Mouse (Mus musculus) monocyte, adult 2 months (primary cell): Measurements from ENCODE around the gene Olfr1107.

Experiments
- DNase-seq, 2 experiments: peaks; one replicate each; pipeline ENCODE4 v3.0.0; 2022; ENCODE audit warnings: low spot score in 2 of 2, low read depth in 1 of 2

Olfr1107 gene

DNA sequence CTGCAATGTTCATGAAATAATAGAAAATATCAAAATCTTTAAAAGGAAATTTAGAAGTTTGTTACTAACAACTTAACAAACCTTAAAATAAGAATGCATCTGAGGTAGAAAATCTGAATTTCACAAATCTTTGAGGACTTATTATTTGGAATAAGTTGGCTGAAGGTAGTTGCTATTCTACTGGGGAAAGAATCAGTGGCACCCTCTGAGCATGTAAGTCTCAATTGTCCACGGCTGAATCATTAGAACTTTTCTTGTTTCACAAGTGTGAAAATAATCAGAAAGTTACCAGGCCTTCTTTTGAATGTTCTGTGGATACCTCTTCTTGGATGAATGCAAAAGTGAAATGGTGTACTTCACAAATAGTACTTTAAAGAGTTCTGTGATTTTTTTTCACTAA, at the start of gene Olfr1107:
Olfr1107 (minus strand) TSS at position 101 of the 400 bp plus-strand sequence.
- DNase-seq, result no peak

DNA sequence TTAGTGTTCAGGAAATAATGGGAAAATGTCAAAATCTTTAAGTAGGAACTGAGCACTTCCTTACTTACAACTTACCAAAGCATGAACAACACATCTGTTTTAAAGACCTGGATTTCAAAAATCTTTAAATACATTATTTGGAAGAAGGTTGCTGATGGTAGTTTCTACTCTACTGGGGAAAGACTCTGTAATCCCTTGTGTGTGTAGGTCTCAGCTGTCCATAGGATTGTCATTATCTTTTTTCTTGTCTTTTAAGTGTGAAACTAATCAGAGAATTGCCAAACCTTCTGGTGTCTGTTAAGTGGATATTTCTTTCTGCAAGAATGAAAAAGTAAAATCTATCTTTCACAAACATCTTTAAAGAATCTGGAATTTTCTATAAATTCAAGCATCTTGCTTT, 38.9 kb upstream of the Olfr1107 start, which contains the start of gene Olfr259:
Olfr259 (minus strand) TSS at position 101 of the 400 bp plus-strand sequence.
- no peak for DNase-seq

DNA sequence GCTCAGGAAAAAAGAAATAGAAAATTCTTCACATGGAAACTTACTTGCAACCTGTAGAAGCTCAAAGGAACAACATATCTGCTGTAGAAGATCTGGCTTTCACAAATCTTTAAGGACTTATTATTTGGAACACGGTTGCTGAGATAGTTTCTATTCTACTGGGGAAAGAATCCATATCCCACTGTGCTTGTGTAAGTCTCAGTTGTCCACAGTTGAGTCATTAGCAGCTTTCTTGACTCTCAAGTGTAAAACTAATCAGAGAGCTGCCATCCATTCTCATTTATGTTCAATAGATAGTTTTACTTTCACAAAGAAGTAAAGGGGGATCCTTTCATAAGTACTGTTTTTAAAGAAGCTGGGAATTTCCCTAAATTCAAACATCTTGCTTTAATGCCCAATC, 20.3 kb upstream of the Olfr1107 start, which contains the start of gene Olfr1109:
Olfr1109 (minus strand) TSS at position 101 of the 400 bp plus-strand sequence.
- DNase-seq, result no peak

DNA sequence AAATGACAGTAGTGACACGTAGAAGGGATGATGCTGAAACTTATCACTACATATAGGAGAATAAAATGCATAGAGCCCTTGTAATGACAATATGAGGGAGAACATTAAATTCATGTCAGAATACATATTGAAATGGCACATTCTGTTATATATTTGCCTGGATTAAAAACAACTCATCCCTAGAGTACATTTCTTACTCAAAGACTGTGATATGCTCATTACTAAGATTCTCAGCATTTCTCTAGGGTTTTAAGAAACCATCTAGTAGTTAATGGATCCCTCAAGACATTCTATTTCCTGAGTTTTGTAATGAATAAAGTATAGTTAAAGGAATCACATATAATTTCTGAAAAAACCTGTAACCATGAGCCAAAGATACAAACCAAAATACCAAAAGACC, 23.4 kb downstream of the Olfr1107 start, which contains the start of gene Olfr1106:
Olfr1106 (minus strand) TSS at position 101 of the 400 bp plus-strand sequence.
- no peak for DNase-seq

DNA sequence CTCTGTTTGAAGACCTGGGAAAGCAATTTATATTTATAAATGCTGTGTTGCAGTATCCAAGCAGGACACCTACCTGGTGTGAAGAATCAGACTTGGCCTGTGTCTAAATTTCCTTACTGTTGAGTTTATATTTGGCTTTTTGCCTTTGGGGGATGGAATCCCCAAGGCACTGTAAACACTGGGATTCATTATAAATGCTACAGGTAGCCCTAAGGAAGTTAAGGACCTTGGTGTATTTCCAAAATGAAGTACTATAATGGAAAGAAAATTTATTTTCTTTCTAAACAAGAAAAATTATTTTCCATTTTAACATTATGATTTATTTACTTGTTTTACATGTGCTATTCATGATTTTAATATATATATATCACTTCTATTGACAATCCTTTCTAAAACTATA, 39.2 kb downstream of the Olfr1107 start, which contains the start of gene Olfr1105:
Olfr1105 (minus strand) TSS at position 101 of the 400 bp plus-strand sequence.
- no peak for DNase-seq

DNA sequence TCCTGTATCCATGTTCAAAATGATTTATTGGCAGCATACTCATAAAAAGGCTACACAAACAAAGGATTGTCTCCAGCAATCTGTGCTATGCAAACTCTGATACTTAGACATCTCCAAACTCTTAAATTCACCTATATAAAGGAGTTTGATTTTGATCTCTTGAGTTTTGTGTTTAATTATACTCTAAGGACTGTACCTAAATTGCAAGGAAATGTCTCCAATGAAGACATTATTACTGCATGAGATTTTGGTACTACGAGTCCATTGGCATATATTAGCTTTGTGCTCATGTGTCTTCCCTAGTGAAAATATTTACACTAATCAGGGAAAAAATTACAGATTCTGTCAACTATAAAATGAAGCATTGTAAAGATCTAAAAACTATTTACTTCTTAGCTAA, 48.6 kb downstream of the Olfr1107 start, which contains the start of gene Olfr1104:
Olfr1104 (minus strand) TSS at position 101 of the 400 bp plus-strand sequence.
- DNase-seq, result no peak
